Mouse (Mus musculus) T-helper 2 cell (primary cell): ENCODE data around the gene Maml2.

ENCODE experiments used
- in situ Hi-C: fragments of 300-600 bp; cut with MboI, MseI; formaldehyde crosslinking; loops from one replicate; pipeline ENCODE4 v1.15.1; 2025; ENCODE audit warnings: high pct_unique_total_duplicates

The Maml2 gene

DNA sequence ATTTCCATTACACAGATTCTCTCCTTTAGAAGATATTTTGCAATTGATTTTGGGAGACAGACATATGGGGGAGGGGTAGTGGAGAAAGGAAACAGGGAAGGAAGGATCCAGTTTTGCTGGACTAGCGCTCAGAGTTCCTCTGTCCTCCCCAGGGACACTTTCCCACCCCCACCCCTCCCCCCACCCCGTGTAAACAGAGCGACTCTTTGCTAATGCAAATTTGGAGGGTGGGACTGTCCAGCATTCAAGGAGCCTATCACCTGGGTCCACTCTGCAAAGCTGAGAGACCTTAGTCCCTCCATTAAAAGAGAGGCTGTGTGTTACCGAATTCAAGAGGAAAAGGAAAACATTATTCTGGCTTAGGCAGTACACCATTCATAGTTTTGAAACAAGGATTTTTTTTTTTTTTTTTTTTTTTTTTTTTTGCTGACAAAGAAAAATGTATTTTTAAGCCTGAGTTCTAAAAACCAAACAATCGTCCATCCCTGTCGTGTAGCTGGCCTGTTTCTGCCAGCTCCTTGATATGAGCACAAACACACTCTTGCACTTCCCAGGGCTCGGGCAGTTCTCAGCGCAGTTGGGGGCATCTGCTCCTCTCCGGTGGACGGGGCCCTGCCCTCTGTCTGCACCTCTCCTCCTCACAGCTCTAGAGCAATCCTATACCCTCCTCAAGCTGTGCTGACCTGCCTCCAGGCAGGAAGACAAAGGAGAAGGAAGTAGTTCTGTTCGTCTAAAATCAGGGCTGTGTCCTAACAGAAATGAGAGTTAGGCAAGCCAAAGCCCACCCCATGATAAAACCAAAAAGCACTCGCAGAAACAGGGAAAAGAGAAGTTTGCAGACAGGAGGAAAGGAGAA, 364.2 kb downstream of the Maml2 start:
- in situ Hi-C loops, result no loop called here

- in situ Hi-C loops, result no loop called here
Observed at GRCm38 (mm10) chr9:13665487-13665969, 367.8 kb downstream of the Maml2 start.

- in situ Hi-C loops, result no loop called here
Observed at GRCm38 (mm10) chr9:13667955-13668354, 370.2 kb downstream of the Maml2 start.

- in situ Hi-C loops, result no loop called here
Observed at GRCm38 (mm10) chr9:13668742-13669141, 371.0 kb downstream of the Maml2 start.

DNA sequence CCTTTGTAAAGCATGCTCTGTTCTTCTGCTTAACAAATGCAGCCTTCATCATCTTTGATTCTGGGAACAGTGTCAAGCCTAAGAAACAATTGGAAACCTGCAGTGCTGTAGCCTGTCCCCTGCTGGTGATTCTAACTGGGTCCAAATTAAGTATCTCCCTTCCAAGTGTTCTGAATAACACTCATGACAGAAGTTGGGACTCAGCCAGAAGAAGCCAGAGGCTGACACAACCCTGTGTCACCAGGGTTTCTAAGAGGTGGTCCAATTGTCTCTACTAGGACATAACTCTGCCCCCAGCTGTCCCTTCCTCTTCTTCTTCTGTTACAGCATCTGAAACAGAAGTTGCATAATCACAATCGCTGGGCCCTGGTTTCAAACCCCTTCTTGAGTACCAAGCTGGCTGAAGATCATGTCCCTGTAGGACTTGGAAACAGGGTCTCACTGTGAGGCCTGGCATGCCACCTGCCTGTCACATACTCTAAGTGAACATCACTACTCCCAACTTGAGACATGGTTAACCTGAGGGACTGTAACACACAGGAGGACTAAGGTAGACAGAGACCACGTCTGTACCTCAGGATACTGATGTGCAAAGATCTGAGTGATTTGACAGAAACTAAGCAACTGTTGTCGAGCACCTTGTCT, 373.5 kb downstream of the Maml2 start:
- in situ Hi-C loops, result no loop called here

DNA sequence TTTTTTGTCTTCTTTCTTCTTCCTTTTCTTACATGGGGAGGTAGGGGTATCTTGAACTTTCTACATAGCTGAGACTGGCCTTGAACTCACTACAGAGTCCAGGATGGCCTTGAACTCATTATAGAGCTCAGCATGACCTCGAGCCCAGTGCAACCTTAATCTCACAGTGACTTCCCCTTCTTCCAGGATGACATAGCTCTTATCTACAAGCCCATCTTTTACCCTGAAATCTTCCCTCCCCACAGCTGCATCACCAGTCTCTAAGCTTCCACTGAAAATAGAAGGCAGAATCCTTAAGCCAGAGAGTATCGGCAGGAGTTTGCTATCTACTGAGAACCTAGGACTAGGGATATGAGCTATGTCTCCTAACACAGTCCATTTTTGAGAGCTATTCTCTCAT, 375.5 kb downstream of the Maml2 start:
- in situ Hi-C loops, result no loop called here

GRCm38 (mm10) chr9:13678026-13678425, 380.3 kb downstream of the Maml2 start:
- in situ Hi-C loops, result no loop called here

GRCm38 (mm10) chr9:13679696-13680095, 381.9 kb downstream of the Maml2 start:
- in situ Hi-C loops, result no loop called here

DNA sequence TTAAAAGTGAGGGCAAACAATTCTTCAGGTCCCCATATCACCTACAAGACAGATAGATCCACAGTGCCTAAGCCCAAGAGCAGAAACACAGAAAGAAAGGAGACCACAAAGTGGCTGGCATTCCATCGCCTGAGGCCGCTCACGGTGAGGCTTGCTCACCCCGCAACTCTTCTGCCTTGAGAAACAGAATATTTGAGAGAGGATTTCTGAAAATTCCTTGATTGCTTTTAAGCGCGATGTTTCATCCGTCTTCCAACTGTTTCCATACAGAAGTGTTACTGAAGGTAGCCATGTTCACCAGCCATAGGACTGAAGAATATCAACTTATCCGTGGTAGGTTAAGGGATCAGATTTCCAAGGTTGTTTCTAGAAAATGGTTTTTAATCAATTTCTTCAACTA, 383.4 kb downstream of the Maml2 start:
- in situ Hi-C loops, result no loop called here

DNA sequence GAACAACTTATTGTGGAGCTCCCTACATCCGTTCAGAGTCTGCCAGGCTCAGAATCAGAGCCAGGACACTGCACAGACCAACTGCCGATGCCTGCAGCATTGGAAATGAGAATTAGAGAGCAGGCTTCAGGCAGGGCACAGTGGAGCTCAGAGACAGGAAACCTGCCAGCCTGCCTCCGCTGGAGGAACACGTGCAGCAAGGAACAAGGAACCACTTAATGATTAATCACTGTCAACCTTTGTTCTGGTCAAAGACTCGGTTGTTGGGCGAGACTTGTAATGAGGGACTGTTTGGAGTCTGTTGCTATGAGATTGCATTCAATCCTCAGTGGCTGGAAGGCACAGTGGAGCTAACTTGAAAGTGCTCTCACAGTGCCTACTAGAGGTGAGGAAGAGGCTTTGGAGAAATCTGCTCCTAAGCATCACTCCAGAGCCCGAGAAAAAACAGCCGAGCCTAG, 383.9 kb downstream of the Maml2 start:
- in situ Hi-C loops, result no loop called here

DNA sequence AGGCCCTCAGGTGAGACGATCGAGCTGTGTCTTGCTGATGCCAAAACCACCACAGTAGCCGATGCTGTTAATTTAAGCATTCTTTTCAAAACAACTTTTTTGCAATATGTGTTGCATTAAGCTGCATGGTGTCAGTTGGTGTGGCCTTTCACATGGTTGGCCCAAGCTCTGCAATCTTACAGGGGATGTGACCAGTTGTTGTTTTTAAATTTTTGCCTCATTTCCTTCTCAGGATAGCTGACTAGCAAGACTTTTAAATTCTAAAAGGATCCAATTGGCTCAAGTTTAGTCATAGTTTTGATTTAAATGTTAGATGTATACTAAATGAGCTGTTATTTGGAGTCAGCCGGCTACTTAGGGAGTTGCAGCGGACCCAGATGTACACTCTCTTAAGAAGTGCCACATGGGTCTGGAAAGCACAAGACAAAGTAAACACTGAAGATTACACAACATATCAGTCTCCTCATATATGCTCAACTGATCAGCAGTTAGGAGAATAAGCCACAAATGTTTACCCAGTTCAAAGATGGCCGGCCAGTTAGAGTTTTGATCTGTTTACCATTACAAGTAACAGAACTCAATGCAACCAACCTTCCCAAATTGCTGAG, 386.7 kb downstream of the Maml2 start:
- in situ Hi-C loops, result no loop called here

GRCm38 (mm10) chr9:13686977-13687659, 389.4 kb downstream of the Maml2 start:
- in situ Hi-C loops, result no loop called here

DNA sequence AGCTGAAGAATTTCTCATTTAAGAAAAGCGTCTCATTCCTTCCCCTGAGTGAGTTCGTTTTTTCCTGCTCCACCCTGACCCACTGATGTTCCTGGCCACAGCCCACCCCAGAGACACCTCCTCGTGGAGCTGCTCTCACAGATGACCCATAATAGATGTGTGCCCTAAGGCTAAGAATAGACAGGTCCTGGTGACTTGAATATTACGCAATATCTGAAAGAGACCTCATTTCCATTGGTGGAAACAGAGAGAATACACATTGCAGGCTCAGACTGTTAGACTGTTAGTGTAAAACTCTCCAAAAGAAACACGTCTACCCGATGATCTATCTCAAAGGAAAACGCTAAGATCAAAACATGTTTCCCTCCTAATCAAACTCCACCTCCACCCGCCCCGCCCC, 391.2 kb downstream of the Maml2 start:
- in situ Hi-C loops, result no loop called here

DNA sequence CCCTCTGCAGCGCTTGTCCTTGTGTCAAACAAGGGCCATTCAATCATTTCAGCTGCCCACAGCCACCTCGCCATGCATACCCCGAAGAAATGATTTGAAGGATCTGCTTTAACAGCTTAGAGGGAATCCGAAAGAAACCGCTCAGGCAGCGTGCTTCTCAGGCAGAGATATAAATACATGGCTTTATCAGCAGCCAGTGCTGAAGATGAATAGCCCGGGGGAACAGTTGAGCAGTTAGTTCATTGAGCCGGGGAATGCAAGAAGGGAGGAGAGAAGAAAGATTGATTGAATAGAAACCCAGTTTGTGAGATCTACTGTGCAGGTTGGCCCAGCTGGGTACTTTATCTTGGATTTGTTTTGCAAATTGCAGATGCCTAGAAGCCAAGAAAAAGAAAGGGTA, 392.6 kb downstream of the Maml2 start:
- in situ Hi-C loops, result no loop called here

DNA sequence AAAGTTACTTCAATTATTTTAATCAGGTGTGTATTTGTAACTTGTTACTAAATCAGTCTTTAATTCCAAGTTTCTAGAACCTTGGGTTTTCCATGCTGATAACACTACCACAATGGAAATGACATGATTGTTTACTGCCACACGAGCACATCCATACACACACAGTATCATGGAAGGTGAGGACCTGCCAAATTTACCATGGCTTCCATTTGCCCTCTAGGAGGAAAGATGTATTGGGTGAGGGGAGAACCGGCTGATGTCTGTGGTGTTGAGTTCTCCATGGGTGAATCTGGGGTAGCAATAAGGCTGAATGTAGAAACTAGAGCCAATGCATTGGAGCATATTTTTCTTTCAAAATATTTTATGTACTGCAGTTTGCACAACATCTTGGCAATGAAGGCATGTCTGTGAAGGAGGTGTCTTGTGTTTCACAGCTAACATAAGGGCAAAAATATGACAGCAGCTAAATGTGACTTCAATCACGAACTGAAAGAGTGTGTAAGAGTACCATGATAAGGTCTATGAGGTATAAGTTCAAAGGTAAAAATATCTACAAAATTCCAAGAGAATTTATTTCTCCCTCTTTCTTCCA, 396.0 kb downstream of the Maml2 start:
- in situ Hi-C loops, result no loop called here

GRCm38 (mm10) chr9:13694293-13694692, 396.5 kb downstream of the Maml2 start:
- in situ Hi-C loops, result no loop called here

DNA sequence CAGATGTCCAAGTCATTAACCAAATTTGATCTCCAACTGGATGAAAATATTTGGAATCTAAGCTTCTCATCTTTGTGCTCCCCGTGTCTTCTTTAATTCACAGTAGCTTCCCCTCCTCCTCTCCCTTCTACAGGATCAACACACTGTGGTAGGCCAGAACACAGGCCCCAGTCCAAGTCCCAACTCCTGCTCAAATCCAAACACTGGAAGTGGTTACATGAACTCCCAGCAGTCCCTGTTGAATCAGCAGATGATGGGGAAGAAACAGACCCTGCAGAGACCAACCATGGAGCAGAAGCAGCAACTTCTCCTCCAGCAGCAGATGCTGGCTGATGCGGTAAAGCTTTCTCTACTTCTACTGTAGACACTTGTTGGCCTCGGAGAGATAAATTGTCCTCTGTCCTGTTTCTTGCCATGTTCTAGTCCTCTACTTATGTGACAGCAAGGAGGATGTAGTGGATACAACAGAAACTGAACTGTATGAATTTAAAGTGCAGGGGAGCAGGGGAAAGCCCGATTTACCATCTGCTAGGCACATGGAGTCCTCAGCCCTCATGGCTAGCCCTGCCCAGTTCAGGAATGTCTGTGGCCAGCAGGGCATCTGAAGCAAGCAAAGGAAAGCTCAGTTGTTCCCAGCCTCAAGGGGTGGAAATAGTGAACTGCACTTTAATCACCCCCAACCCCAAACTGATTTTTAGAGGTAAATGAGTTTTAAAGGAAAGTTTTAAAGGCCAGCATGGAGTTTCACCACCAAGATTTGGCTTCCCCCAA, 399.5 kb downstream of the Maml2 start:
- in situ Hi-C loops, result no loop called here

DNA sequence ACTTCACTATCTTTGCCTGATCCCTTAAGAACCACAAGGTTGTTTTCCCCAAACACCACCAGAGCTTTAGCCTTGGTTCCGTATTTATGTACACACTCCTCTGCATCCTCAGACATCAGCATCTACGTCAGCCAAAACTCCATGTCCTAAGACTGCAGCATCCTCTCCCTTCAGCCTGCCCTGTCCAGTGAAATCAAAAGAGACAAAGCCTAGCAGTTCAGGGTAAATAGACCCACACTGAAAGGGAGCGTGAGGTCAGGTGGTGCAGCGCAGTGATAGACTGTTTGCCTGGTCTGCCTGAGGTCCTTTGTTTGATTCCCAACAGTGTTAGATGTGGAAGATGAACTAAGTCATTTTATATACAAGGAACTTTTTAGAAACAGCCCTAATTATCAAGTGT, 400.1 kb downstream of the Maml2 start:
- in situ Hi-C loops, result no loop called here

GRCm38 (mm10) chr9:13699061-13699780, 401.5 kb downstream of the Maml2 start:
- in situ Hi-C loops, result no loop called here

DNA sequence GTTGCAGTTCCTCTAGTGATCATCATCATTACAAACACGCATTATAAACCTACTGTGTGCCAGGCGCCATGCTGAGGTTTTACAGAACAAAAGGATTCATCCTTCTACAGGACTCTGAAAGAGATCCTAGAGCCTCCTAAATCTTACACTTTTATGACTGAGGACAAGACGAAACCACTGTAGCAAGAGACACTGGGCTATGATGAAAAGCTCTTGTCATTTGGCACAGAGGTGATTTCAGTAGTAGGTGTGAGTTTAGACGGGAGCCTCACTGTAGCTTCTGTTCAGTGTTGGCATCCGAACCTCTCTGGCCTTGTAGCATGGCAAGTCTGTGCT, 402.0 kb downstream of the Maml2 start:
- in situ Hi-C loops, result no loop called here
